Mouse (Mus musculus) ES-E14 (cell line): ENCODE measurements at regions not wholly inside any gene's neighbourhood (a gene's known extent, or its start where the extent isn't known, plus 50 kb on each side); places are given as distances from the start of the nearest gene placed in this dataset.

Experiments
- DNase-seq: peaks from one replicate; pipeline ENCODE4 v3.0.0-alpha.2; 2013; ENCODE audit warnings: low read depth, low spot score
- H3K27ac ChIP-seq: 2 replicates; pipeline ENCODE4 v1.5.1; 2012; ENCODE audit warnings: low read depth, mild to moderate bottlenecking, low read length, moderate library complexity, mixed read lengths; ENCODE audit not compliant: poor library complexity, insufficient read depth, severe bottlenecking
- H3K36me3 ChIP-seq: 2 replicates; pipeline ENCODE4 v1.6.1; 2012; ENCODE audit warnings: mild to moderate bottlenecking, low read length, moderate library complexity, mixed read lengths; ENCODE audit not compliant: control insufficient read depth, poor library complexity, insufficient read depth, severe bottlenecking
- H3K4me1 ChIP-seq, 2 experiments: fragments of 150-350 bp in 1 of 2; sonication (generic) in 1 of 2; 2 replicates each; pipeline ENCODE4 v1.6.1; 2012; ENCODE audit warnings: low read length in 2 of 2, mild to moderate bottlenecking in 1 of 2, mixed read lengths in 1 of 2; ENCODE audit not compliant: control insufficient read depth in 2 of 2, insufficient read depth in 2 of 2, poor library complexity in 1 of 2
- H3K4me3 ChIP-seq, 2 experiments: fragments of 150-350 bp in 1 of 2; sonication (generic) in 1 of 2; 2 replicates each; pipeline ENCODE4 v1.5.1; 2012; ENCODE audit warnings: low read length in 2 of 2, low read depth in 1 of 2, mild to moderate bottlenecking in 1 of 2, mixed read lengths in 1 of 2; ENCODE audit not compliant: insufficient read depth in 1 of 2, poor library complexity in 1 of 2, severe bottlenecking in 1 of 2
- H3K9ac ChIP-seq: 2 replicates; pipeline ENCODE4 v1.6.1; 2012; ENCODE audit warnings: low read depth, mild to moderate bottlenecking, low read length, mixed read lengths; ENCODE audit not compliant: poor library complexity, insufficient read depth, severe bottlenecking
- H3K9me3 ChIP-seq: fragments of 150-350 bp; sonication (generic); 2 replicates; pipeline ENCODE4 v1.6.1; 2012; ENCODE audit warnings: low read depth, mild to moderate bottlenecking, low read length; ENCODE audit not compliant: control insufficient read depth, insufficient read depth
- CHD2 ChIP-seq: IDR thresholded peaks from 2 replicates; pipeline ENCODE4 v1.6.1; 2014; ENCODE audit warnings: mild to moderate bottlenecking, low read depth, low read length, inconsistent platforms
- HCFC1 ChIP-seq: IDR thresholded peaks from 2 replicates; pipeline ENCODE4 v1.6.1; 2012; ENCODE audit warnings: low read length, inconsistent platforms, borderline replicate concordance; ENCODE audit not compliant: insufficient read depth
- MAFK ChIP-seq: IDR thresholded peaks from 2 replicates; pipeline ENCODE4 v1.6.1; 2014; ENCODE audit warnings: mild to moderate bottlenecking, low read depth, low read length, inconsistent platforms; ENCODE audit not compliant: insufficient read depth
- ZC3H11A ChIP-seq: IDR thresholded peaks from 2 replicates; pipeline ENCODE4 v1.6.1; 2012; ENCODE audit warnings: low read depth, mild to moderate bottlenecking, inconsistent platforms, low read length, borderline replicate concordance
- ZNF384 ChIP-seq: IDR thresholded peaks from 2 replicates; pipeline ENCODE4 v1.6.1; 2012; ENCODE audit warnings: low read depth, low read length, inconsistent platforms
- in situ Hi-C, 2 experiments: fragments of 600-800 bp; cut with MboI; formaldehyde crosslinking; loops; one replicate each; pipeline ENCODE4 v1.15.1; 2025; ENCODE audit warnings: low sequenced_read_pairs in 2 of 2, inconsistent platforms in 1 of 2; ENCODE audit not compliant: unreplicated experiment in 2 of 2

GRCm38 (mm10) chr8:10720398-10720797 is 287.9 kb downstream of the Irs2 start:
- TF ChIP-seq HCFC1: no peak
- TF ChIP-seq MAFK: no peak
- no peak for TF ChIP-seq ZNF384
- no peak for TF ChIP-seq ZC3H11A
- no peak for TF ChIP-seq CHD2
- no peaks in the 10 kb centered on the region for H3K9me3 ChIP-seq
- no peaks in the 10 kb centered on the region for H3K36me3 ChIP-seq
- H3K4me1 ChIP-seq: peaks cover 0 to 3% of the 10 kb centered on the region in 2 experiments; a peak in 1 of 4 replicates
- H3K9ac ChIP-seq: no peak overlapping the region
- in situ Hi-C loops: no loop called here
- H3K4me3 ChIP-seq: no peak overlapping the region
- H3K27ac ChIP-seq: no peak overlapping the region
- no peak for DNase-seq

- Histone ChIP-seq H3K4me3 (no peak overlapping the region), H3K9ac (no peak overlapping the region), H3K27ac (no peak overlapping the region), H3K4me1 (peaks cover 0 to 3% of the 10 kb centered on the region in 2 experiments; a peak in 1 of 4 replicates), H3K36me3 (no peaks in the 10 kb centered on the region), H3K9me3 (no peaks in the 10 kb centered on the region)
- no peak for DNase-seq
- in situ Hi-C loops: no loop called here
- TF ChIP-seq MAFK (no peak), HCFC1 (no peak), ZNF384 (no peak), ZC3H11A (no peak), CHD2 (no peak)
These were observed 288.8 kb downstream of the Irs2 start for GRCm38 (mm10) chr8:10719411-10719810.

- in situ Hi-C loops: no loop called here
- Histone ChIP-seq H3K9ac (no peak overlapping the region), H3K9me3 (no peaks in the 10 kb centered on the region), H3K4me3 (no peak overlapping the region), H3K36me3 (no peaks in the 10 kb centered on the region), H3K4me1 (no peaks in the 10 kb centered on the region), H3K27ac (no peak overlapping the region)
- DNase-seq: no peak
- no peak for TF ChIP-seq MAFK
- no peak for TF ChIP-seq HCFC1
- TF ChIP-seq ZNF384: no peak
- TF ChIP-seq ZC3H11A: no peak
- TF ChIP-seq CHD2: no peak
These were observed 291.0 kb downstream of the Irs2 start for GRCm38 (mm10) chr8:10717297-10717696.

DNA sequence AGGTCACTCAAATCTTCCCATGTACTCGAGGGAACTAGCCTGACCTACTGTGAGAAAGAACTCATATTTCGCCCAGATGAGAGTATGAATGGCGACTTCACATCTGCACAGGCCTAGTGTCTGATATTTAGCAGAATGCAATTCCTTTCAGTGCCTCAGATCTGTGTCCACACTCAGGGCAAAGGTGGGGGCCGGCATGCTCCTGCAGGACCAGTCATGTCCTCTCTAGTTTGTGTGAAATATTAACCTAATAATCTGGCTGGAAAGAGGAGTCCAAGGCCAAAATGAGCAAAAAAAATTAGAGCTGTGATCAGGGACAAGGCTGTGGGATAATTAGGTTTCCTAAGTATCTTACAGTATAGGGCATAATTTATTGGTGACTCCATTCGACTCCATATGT is 292.1 kb downstream of the Irs2 start:
- no peaks in the 10 kb centered on the region for H3K4me1 ChIP-seq
- H3K9ac ChIP-seq: no peak overlapping the region
- no peaks in the 10 kb centered on the region for H3K9me3 ChIP-seq
- H3K36me3 ChIP-seq: no peaks in the 10 kb centered on the region
- TF ChIP-seq HCFC1: no peak
- TF ChIP-seq CHD2: no peak
- no peak for TF ChIP-seq MAFK
- TF ChIP-seq ZC3H11A: no peak
- no peak for TF ChIP-seq ZNF384
- no peak for DNase-seq
- H3K4me3 ChIP-seq: no peak overlapping the region
- no peak overlapping the region for H3K27ac ChIP-seq
- in situ Hi-C loops: no loop called here

DNA sequence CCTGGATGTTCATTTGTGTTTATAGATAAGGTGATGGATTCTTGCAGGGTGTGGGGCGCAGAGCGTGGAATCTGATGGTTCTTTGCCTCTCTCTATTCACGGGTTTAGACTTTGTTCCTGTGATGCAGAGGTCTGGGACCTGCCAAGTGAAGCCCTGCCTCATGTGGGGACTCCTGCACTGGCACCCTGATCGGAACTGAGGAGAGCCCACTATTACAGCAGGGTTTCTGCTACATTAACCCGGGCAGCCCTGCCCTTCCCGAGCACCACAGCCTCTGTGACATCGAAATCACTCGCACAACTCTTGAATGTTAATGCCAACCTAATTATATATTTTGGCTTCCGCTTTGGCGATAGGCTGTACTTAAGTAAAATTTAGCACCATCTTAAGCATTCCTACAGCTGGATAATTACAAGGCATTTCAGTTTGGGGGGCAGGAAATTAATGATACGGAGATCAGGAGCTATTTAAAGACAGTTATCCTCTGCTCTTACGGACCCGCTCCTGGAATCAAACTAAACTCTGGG is 294.7 kb downstream of the Irs2 start:
- TF ChIP-seq ZC3H11A (no peak), ZNF384 (no peak), HCFC1 (no peak), MAFK (no peak), CHD2 (no peak)
- in situ Hi-C loops: no loop called here
- no peaks in the 10 kb centered on the region for H3K4me1 ChIP-seq
- no peaks in the 10 kb centered on the region for H3K36me3 ChIP-seq
- H3K9ac ChIP-seq: no peak overlapping the region
- no peak for DNase-seq
- H3K4me3 ChIP-seq: no peak overlapping the region
- H3K9me3 ChIP-seq: no peaks in the 10 kb centered on the region
- no peak overlapping the region for H3K27ac ChIP-seq
